Mouse (Mus musculus) lung, postnatal 14 days (tissue): ENCODE measurements around the gene Cnpy2.
"Not testable (repeated sequence)": the region's sequence is repeated elsewhere in the genome, so short reads cannot be mapped to it uniquely, and the experiment has no call there.

Source experiments
- DNase-seq: peaks from one replicate; pipeline ENCODE4 v3.0.0; 2021

The Cnpy2 gene

GRCm38 (mm10) chr10:128315578-128315977 lies 6.7 kb upstream of the Cnpy2 start:
- no peak for DNase-seq

GRCm38 (mm10) chr10:128321641-128322040 lies 618 bp upstream of the Cnpy2 start:
- DNase-seq = no peak

- no peak for DNase-seq
These were observed 1.3 kb downstream of the Cnpy2 start for GRCm38 (mm10) chr10:128323516-128323915.

- no peak for DNase-seq
These were observed 4.6 kb downstream of the Cnpy2 start for GRCm38 (mm10) chr10:128326825-128327224.

- DNase-seq = no peak
These were observed 5.4 kb downstream of the Cnpy2 start for GRCm38 (mm10) chr10:128327610-128328009.

- not testable (repeated sequence) for DNase-seq
These were observed 10.3 kb downstream of the Cnpy2 start for GRCm38 (mm10) chr10:128332358-128333249.

GRCm38 (mm10) chr10:128335582-128335981 lies 13.3 kb downstream of the Cnpy2 start:
- peak; percentile 90 for DNase-seq

GRCm38 (mm10) chr10:128336195-128336594 lies 13.9 kb downstream of the Cnpy2 start:
- DNase-seq = no peak

- DNase-seq = no peak
These were observed 14.3 kb downstream of the Cnpy2 start for GRCm38 (mm10) chr10:128336597-128336996.

- peak; percentile 97 for DNase-seq
These were observed 15.3 kb downstream of the Cnpy2 start, which contains the start of gene Cs for GRCm38 (mm10) chr10:128337306-128338181. Gene Cs (plus strand): TSS chr10:128337734.

GRCm38 (mm10) chr10:128338415-128338814 lies 16.2 kb downstream of the Cnpy2 start:
- no peak for DNase-seq

- DNase-seq = no peak
These were observed 16.7 kb downstream of the Cnpy2 start for GRCm38 (mm10) chr10:128338948-128339347.

- no peak for DNase-seq
These were observed 18.0 kb downstream of the Cnpy2 start for GRCm38 (mm10) chr10:128340257-128340656.

- DNase-seq = no peak
These were observed 21.2 kb downstream of the Cnpy2 start for GRCm38 (mm10) chr10:128343436-128343835.

- DNase-seq = peak; percentile 79
These were observed 22.5 kb downstream of the Cnpy2 start for GRCm38 (mm10) chr10:128344568-128345275.

GRCm38 (mm10) chr10:128347541-128347940 lies 25.3 kb downstream of the Cnpy2 start:
- no peak for DNase-seq

- peak; percentile 77 for DNase-seq
These were observed 36.5 kb downstream of the Cnpy2 start for GRCm38 (mm10) chr10:128358796-128359195.

GRCm38 (mm10) chr10:128359226-128359625 lies 37.0 kb downstream of the Cnpy2 start:
- no peak for DNase-seq

GRCm38 (mm10) chr10:128361836-128362235 lies 39.6 kb downstream of the Cnpy2 start:
- no peak for DNase-seq

- DNase-seq = peak; percentile 38
These were observed 40.3 kb downstream of the Cnpy2 start for GRCm38 (mm10) chr10:128362568-128362967.

- DNase-seq = no peak
These were observed 45.7 kb downstream of the Cnpy2 start for GRCm38 (mm10) chr10:128367899-128368401.

- peak; percentile 89 for DNase-seq
These were observed 46.4 kb downstream of the Cnpy2 start, which contains the start of gene Coq10a for GRCm38 (mm10) chr10:128368402-128369217. Gene Coq10a (minus strand): TSS chr10:128368997.
